Mouse (Mus musculus): ENCODE data around the gene Chodl. TPM values are rescaled to one million over a fixed set of nuclear protein-coding genes. Genes with fewer than 3 reads are reported as not detected.

Chodl gene
- polyA plus RNA-seq (2017; shearing (Covaris generic)): not detected

DNA sequence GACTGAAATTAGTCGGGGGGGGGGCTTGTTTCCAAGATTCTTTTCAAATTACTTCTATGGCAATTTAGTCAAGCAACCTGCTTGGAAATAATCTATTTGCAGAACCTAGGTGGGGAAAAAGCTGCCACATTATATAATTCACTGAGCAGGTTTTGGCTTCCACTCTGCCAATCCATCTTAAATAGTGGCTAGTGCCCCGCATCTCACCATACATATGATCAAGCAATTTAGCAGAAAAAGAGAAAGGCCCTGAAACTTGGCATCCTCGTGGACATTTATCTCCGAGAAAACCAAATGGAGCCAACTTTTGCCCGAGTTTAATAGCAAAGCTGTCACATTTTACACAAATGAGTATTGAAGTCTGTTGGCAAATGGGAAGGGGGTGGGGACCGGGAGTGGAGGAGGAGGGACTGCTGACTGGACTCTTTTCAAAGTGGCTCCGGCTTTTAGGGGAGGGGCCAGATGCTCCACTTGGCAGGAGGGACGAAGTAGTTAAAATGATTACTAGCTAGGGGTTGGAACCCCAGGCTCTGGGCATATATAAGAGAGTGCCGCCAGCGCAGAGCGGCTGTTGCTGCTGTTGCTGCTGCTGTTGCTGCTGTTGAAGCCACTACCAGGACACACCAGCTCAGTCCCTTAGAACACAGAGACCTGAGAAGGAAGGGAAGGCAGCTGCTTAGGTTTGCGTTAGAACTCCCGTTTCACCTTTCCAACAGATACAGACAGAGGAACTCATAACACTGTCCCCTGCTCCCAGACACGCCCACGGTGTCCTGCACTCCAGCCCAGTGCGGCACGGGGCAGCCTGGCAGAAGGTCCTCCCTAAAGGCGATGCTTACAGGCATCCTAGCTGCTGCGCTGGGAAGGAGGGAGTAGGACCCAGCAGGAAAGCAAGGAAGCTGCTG lies at the start of gene Chodl:
TSS of gene Chodl (plus strand) at position 567 of the 905 bp plus-strand sequence.
- no peak for ATAC-seq

DNA sequence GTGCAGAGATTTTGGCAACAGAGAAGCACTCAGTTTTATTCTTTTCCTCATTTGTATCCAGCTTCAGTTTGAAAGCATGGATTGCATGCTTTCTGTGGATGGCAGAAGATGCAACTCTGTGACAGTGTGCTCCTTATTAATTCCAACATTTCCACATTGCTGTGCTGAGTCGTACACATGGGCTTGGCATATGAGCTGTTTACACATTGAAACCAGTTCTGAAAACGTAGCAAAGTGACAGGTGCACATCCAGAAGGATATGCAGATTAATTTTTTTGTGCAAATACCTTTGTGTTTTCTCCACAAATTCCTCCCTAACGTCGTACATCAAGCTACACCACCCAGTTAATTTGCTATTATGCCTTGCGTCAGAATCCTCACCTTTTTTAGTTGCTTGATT lies 8.1 kb upstream of the Chodl start:
- ATAC-seq: no peak

DNA sequence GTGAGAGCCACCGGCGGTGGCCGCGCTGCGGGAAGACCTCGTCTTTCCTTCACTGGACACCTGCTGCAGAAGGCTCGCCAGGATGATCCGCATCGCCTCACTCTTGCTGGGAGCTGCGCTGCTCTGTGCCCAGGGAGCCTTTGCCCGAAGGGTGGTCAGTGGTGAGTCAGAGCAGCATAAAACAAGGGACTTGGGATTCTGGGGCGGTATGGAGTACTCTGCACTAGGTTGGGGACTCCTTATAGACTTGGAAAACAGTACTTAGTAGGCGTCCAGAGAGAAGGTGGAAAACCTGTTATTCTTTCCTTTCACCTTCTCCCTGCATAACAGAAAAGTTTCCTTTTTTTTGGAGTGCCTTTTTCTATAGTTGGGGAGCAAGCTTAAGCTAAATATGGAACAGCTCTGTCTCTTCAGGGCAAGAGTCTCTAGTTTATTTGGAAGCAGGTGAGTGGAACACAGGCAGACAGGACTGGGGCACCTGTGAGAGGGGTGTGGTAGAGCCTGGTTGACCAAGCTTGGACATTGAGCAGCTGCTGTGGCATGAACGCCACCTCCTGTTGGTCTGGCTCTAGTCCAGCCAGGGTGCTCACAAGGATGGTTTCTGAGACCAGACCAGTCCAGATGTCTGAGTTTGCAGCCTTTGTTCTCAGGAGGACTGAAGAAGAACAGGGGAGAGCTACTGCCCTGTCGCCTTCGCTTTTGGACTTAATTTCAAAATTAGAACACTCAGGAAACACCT lies 708 bp downstream of the Chodl start:
- ATAC-seq: no peak

DNA sequence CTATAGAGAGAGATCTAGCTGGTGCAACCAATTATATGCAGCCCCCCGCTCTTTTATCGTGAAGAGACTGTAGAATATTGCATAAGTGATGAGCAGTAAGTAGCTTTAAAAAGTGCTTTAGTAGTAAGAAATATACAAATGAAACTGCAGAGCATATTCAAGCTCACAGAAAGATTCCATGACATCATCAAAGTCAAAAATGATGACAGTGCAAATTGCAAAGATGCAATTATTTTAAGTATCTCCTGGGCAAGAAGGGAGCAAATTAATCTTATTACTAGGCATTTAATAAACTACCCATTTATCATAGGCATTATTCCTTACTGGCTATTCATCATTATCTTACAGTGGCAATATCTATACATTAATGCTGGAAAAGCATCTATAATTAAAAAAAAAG lies 3.5 kb downstream of the Chodl start:
- ATAC-seq: no peak

DNA sequence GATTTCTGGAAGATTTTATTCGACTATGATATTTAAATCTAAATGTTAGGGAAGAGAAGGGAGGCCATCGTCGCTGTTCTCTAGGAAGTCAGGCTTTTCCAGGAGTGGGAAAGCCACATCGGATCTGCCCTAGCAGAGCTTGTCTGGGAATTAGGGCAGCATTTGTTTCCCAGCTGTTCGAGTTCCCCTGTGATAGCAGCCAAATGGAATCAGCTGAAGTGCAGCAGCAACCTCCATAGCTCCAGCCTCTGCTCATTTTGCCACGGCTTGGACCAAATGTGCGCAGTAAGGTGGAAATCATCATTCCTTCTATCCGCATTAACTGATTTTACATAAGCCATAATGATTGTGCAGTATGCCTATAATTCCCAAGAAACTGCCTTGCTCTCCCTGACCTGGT lies 7.0 kb downstream of the Chodl start:
- ATAC-seq: no peak

DNA sequence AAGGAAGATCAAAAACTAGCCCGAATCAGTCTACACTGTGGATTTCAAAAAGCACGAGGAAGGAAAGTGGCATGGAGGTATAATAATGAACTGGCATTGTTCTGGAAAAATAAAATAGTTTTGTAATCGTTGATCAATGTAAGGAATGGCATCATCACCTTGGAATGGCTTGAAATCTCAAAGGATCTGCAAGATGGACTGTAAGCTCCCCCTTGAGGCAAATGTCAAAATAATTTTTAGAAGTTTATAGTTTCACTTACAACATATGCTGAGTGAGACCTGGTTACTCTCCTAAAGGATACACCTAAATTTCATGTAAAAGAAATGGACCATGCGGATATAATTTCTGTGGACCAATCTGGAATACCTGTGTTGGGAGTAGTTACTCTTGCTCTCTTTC lies 19.6 kb downstream of the Chodl start:
- no peak for ATAC-seq

DNA sequence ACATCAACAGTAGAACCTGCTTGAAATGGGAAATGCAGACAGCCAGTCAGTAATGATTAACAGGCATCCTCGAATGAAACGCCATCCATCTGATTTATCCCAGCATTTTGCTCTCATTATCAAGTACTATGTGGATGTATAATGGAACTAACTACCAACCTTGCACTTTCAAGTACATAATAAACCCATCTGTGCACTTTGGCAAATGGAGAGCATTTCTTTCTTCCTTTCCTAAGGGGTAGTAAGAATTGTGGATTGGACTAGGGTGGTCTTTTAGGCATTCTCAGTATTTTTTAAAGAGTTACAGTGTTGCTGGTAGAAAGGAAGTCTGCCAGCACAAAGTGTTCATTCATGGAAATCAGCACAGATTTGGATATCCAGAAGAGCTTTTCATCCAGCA lies 26.7 kb downstream of the Chodl start:
- ATAC-seq: no peak

DNA sequence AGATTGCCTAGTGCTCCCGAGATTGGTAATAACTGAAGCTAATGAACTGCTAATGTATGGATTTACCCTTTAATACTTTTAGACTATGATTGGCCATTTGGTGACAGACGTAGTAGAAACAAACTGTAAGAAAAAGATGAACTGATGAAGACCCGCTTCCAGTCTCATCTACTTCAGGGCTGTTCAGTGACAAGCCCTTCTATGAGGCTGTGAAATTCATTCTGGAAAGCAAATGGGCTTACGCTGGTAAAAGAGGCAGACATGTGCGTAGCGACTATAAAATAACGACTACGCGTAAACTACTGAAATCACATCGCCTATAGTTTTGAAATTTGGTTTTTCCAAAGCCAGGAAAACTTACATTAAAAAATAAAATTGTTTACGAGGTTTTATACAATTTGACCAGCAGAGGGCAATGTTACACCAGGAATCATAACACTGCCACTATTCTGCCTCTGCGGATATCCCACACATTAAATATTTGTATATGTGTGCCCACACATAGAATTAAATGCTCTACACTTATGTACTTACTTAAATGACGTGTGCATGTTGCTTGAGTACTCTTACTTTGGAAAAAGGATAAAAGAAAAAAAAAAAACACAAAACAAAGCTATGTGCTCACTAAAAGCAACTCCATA lies 38.5 kb downstream of the Chodl start:
- no peak for ATAC-seq

DNA sequence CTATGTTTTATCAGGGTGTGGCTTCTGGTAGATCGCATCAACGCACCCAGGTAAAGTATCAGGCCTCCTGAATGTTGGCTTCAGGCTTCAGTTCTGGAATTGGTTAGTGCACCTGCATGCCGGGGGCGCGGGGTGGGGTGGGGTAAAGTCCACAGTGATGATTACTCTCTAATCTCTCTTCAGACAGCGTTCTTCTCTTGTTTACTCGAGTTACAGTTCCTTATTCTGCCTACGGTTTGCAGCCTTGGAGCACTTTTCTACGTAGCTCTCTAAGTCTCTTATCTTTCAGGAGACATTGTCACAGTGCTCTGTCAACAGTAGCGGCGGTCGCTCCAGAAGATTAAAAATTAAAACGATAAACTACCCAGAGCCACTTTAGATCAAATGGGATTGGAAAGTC lies 43.4 kb downstream of the Chodl start:
- ATAC-seq: no peak

DNA sequence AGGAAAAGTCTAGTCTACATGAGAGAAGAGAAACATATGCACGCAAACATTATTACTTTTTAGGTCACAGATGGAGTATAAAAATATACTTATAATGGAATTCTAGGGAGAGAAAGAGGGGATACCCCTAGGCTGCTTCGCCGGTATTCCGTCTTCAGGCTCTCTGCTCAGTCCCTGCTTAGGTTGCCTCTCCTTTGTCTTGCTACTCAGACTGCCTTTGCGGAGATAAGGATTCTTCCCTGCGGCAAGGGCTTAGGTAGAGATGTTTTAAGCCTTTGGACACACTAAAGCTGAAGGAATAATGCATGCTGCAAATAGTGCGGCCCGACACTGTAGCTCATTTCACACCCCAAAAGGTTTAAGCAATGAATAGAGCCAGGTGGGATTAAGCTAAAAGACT lies 45.6 kb downstream of the Chodl start:
- ATAC-seq: no peak

Other genes with a start within 250 kb of the Chodl start
- not detected for gene Tmprss15, start 160.1 kb downstream of the Chodl start, polyA plus RNA-seq (2017; shearing (Covaris generic))

Data from inflammation-experienced regulatory T-cells, adult 6 months (primary cell).